Mouse (Mus musculus) liver, adult (tissue): ENCODE measurements around the gene Efcab11.

Source experiments
- GATA4 ChIP-seq: IDR thresholded peaks from 2 replicates; pipeline ENCODE4 v1.6.1; 2014; ENCODE audit warnings: mild to moderate bottlenecking, low read length; ENCODE audit not compliant: insufficient replicate concordance

Gene Efcab11

GRCm38 (mm10) chr12:99884269-99885261, at the start of gene Efcab11, which contains the start of gene Tdp1:
Efcab11 (minus strand) TSS chr12:99884439.
Tdp1 (plus strand) TSS chr12:99884517.
- TF ChIP-seq GATA4: no peak

GRCm38 (mm10) chr12:99933630-99934029, 49.4 kb upstream of the Efcab11 start:
- TF ChIP-seq GATA4: no peak

- no peak for TF ChIP-seq GATA4
Observed at GRCm38 (mm10) chr12:99932245-99932644, 48.0 kb upstream of the Efcab11 start.

GRCm38 (mm10) chr12:99929160-99929559, 44.9 kb upstream of the Efcab11 start:
- TF ChIP-seq GATA4: no peak

- no peak for TF ChIP-seq GATA4
Observed at GRCm38 (mm10) chr12:99928311-99928710, 44.1 kb upstream of the Efcab11 start.

- TF ChIP-seq GATA4: no peak
Observed at GRCm38 (mm10) chr12:99923703-99924102, 39.5 kb upstream of the Efcab11 start.

- no peak for TF ChIP-seq GATA4
Observed at GRCm38 (mm10) chr12:99923131-99923606, 38.9 kb upstream of the Efcab11 start.

GRCm38 (mm10) chr12:99921045-99921444, 36.8 kb upstream of the Efcab11 start:
- TF ChIP-seq GATA4: no peak

- TF ChIP-seq GATA4: no peak
Observed at GRCm38 (mm10) chr12:99919636-99920035, 35.4 kb upstream of the Efcab11 start.

- no peak for TF ChIP-seq GATA4
Observed at GRCm38 (mm10) chr12:99917800-99918427, 33.7 kb upstream of the Efcab11 start.

- TF ChIP-seq GATA4: no peak
Observed at GRCm38 (mm10) chr12:99911466-99911865, 27.2 kb upstream of the Efcab11 start.

GRCm38 (mm10) chr12:99904537-99904936, 20.3 kb upstream of the Efcab11 start:
- TF ChIP-seq GATA4: no peak

GRCm38 (mm10) chr12:99902867-99903370, 18.7 kb upstream of the Efcab11 start:
- TF ChIP-seq GATA4: no peak

GRCm38 (mm10) chr12:99901973-99902866, 18.0 kb upstream of the Efcab11 start:
- TF ChIP-seq GATA4: no peak

GRCm38 (mm10) chr12:99899991-99900390, 15.8 kb upstream of the Efcab11 start:
- TF ChIP-seq GATA4: no peak
